Mouse (Mus musculus): ENCODE data around the gene Gm3020. TPM values are rescaled to one million over a fixed set of nuclear protein-coding genes. Genes with fewer than 3 reads are reported as not detected.
"Not testable (repeated sequence)": the region's sequence is repeated elsewhere in the genome, so short reads cannot be mapped to it uniquely, and the experiment has no call there.

The Gm3020 gene
- 1 to 10 TPM; 1.6 TPM for total RNA-seq (2021)

DNA sequence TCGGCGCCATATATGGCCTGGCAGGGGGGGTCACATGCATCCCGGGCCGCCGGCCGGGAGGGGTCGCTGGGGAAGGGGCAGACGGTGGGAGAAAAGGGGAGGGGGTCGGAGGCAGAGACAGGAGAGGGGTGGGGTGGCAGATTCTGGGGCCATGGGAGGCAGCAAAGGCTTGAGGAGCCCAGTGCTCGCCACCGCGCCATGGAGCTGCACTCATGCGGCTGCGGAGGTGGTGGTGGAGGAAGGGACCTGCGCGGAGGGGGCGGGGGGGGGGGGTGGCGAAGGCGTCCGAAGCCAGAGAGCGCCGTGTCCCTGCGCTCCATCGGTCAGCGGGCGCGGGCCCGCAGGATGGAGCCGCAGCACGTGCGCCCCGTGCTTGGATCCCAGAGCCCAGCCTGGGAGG lies at the start of gene Gm3020:
Gene Gm3020, plus strand, starts transcription at position 301 of the 400 bp plus-strand sequence.
- DNase-seq: not testable (repeated sequence)

DNA sequence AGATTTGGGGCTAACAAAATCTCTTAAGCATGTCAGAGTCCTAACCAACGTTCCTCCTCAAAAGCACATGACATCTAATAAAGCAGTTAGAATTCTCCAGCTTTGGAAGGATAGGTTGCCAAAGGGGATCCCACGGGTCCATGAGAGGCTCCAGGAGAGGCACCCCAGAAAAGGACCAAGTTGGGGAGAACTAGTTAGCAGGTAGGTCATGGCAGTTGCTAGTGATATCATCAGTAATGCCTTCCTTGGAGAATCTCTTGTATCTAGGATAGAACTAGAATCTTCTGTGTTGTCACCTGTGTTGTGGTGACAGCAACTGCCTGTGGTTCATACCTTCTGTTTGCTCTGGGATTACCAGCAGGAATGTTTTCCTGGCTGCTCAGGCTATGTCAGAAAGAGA lies 17.6 kb upstream of the Gm3020 start, which contains the start of gene Gm3012:
Gene Gm3012, plus strand, starts transcription at position 301 of the 400 bp plus-strand sequence.
- not testable (repeated sequence) for DNase-seq

DNA sequence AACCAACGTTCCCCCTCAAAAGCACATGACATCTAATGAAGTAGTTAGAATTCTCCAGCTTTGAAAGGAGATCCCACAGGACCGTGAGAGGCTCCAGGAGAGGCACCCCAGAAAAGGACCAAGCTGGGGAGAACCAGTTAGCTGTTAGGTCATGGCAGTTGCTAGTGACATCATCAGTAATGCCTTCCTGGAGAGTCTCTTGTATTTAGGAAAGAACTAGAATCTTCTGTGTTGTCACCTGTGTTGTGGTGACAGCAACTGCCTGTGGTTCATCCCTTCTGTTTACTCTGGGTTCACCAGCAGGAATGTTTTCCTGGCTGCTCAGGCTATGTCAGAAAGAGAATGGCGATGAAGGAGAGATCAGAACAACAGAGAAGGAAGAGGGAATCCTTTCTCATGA lies 36.7 kb downstream of the Gm3020 start, which contains the start of gene Gm3043:
Gene Gm3043, plus strand, starts transcription at position 301 of the 400 bp plus-strand sequence.
- DNase-seq: not testable (repeated sequence)

Other genes starting within 250 kb of the Gm3020 start
- 1 to 10 TPM; 1.6 TPM for gene Gm10409, start 239.4 kb upstream of the Gm3020 start, total RNA-seq (2021)
- 1 to 10 TPM in 1 of 2 experiments, under 1 TPM in 1; 0.32 to 1.0 TPM for gene Gm3005, start 223.9 kb upstream of the Gm3020 start, total RNA-seq (2021)
- gene Gm10408, start 202.7 kb upstream of the Gm3020 start, total RNA-seq (2021): not detected
- gene Gm3012, start 17.5 kb upstream of the Gm3020 start, total RNA-seq (2021): not detected
- not detected for gene Gm3043, start 36.8 kb downstream of the Gm3020 start, total RNA-seq (2021)
- gene Gm3002, start 158.0 kb downstream of the Gm3020 start, total RNA-seq (2021): under 1 TPM; 0.74 to 0.83 TPM
- gene Gm3033, start 194.2 kb downstream of the Gm3020 start, total RNA-seq (2021): under 1 TPM in 1 of 2 experiments, not detected in 1; 0.55 TPM
- not detected for gene Gm2916, start 232.1 kb downstream of the Gm3020 start, total RNA-seq (2021)